Mouse (Mus musculus) liver, adult 2 months (tissue): ENCODE measurements around the gene Srgap3. TPM values are rescaled to one million over a fixed set of nuclear protein-coding genes. Genes with fewer than 3 reads are reported as not detected.

Source experiments
- DNase-seq: peaks from one replicate; pipeline ENCODE4 v3.0.0-alpha.2; 2011; ENCODE audit warnings: low read depth, low spot score; ENCODE audit errors: extremely low read depth
- H3K27ac ChIP-seq: fragments of 200-500 bp; replicated peaks from 2 replicates; pipeline ENCODE4 v1.5.1; 2012; ENCODE audit warnings: low read depth, mild to moderate bottlenecking, control low read depth, inconsistent platforms, low read length; ENCODE audit not compliant: insufficient read depth
- H3K27me3 ChIP-seq: fragments of 200-500 bp; 2 replicates; pipeline ENCODE4 v1.6.1; 2012; ENCODE audit warnings: mild to moderate bottlenecking, moderate library complexity, low read length, inconsistent platforms; ENCODE audit not compliant: control insufficient read depth, insufficient read depth
- H3K36me3 ChIP-seq: fragments of 200-500 bp; 2 replicates; pipeline ENCODE4 v1.6.1; 2012; ENCODE audit warnings: low read length, inconsistent platforms; ENCODE audit not compliant: control insufficient read depth, insufficient read depth
- H3K4me1 ChIP-seq: fragments of 200-500 bp; 2 replicates; pipeline ENCODE4 v1.6.1; 2011; ENCODE audit warnings: low read length; ENCODE audit not compliant: control insufficient read depth, insufficient read depth
- H3K4me3 ChIP-seq: fragments of 200-500 bp; 2 replicates; pipeline ENCODE4 v1.5.1; 2011; ENCODE audit warnings: low read depth, mild to moderate bottlenecking, control low read depth, low read length, moderate library complexity; ENCODE audit not compliant: insufficient read depth
- H3K79me2 ChIP-seq: fragments of 200-500 bp; 2 replicates; pipeline ENCODE4 v1.6.1; 2012; ENCODE audit warnings: inconsistent platforms, mild to moderate bottlenecking, low read length, moderate library complexity; ENCODE audit not compliant: control insufficient read depth, insufficient read depth
- H3K9ac ChIP-seq: fragments of 200-500 bp; 2 replicates; pipeline ENCODE4 v1.6.1; 2012; ENCODE audit warnings: low read depth, mild to moderate bottlenecking, control low read depth, inconsistent platforms, low read length
- CTCF ChIP-seq: fragments of 200-500 bp; IDR thresholded peaks from 2 replicates; pipeline ENCODE4 v1.5.1; 2011; ENCODE audit warnings: low read depth, low read length, control low read depth
- POLR2A ChIP-seq: fragments of 200-500 bp; IDR thresholded peaks from 2 replicates; pipeline ENCODE4 v1.6.1; 2011; ENCODE audit warnings: low read length, control low read depth; ENCODE audit not compliant: insufficient read depth; ENCODE audit errors: extremely low read depth
- WGBS: fragments of 180-500 bp; shearing (Covaris S2); methylation state at CpG from one replicate; pipeline ENCODE4 v1.1.7; 2018; 5-methylcytosine and 5-hydroxymethylcytosine counted together
- polyA plus RNA-seq: library from polyadenylated mRNA; depleted of rRNA; stranded (reverse); fragments of >200 nt; gene quantifications from 2 replicates; pipeline ENCODE4 v1.2.3, GENCODE M21; 2012
- total RNA-seq: library from RNA; depleted of rRNA; stranded (reverse); fragments of >200 nt; gene quantifications from 2 replicates; pipeline ENCODE4 v1.2.3, GENCODE M21; 2014

Gene Srgap3
- total and polyA plus RNA-seq, 2 experiments: 0.69 to 0.83 TPM

DNA sequence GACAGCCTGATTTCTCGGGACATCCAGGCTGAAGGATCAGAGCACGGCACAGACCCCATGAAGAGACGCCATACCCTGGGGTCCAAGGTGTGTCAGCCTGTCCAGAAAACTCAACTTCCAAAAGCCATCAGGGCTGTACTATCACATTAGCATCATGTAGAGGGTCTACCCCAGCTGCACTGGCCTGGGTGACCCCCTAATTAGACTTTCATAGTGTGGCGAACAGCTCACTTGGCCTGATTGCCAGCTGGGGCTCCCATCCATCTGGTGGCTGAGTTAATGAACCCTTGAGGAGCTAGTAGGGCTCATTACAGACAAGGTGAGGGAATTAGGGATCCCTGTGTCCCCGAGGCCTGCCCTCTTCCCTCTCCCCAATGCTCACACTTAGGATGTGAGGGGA, 118.6 kb downstream of the Srgap3 start:
- no peaks in the 10 kb centered on the region for H3K36me3 ChIP-seq
- TF ChIP-seq POLR2A (no peak), CTCF (no peak)
- no peak for DNase-seq
- no peak overlapping the region for H3K27ac ChIP-seq
- no peaks in the 10 kb centered on the region for H3K4me1 ChIP-seq
- no peaks in the 10 kb centered on the region for H3K79me2 ChIP-seq
- H3K27me3 ChIP-seq: no peaks in the 10 kb centered on the region
- H3K4me3 ChIP-seq: no peak overlapping the region
- H3K9ac ChIP-seq: no peak overlapping the region
- WGBS: 82% methylated on average over 5 of the region's 5 CpGs

DNA sequence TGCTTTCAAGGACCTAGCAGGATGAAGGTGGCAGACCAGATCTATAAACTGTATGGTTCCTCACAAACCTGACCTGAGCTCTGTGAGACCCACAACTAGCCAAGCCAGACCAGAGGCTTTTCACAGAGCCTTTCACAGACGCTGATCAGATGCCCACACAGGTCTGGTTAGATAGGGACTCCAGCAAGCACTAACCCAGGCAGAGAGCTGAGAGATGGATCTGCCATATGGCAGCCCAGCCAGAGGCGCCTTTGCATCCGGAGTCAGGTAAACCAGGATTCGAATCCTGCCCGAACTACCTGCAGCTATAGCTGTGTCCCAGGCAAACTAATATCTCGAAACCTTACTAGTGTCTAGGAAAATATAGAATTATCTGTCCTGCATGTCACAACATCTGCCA, 121.4 kb downstream of the Srgap3 start:
- H3K79me2 ChIP-seq: no peaks in the 10 kb centered on the region
- TF ChIP-seq CTCF: no peak
- no peak for TF ChIP-seq POLR2A
- H3K27me3 ChIP-seq: no peaks in the 10 kb centered on the region
- H3K36me3 ChIP-seq: no peaks in the 10 kb centered on the region
- H3K4me1 ChIP-seq: no peaks in the 10 kb centered on the region
- H3K27ac ChIP-seq: no peak overlapping the region
- DNase-seq: no peak
- no peak overlapping the region for H3K9ac ChIP-seq
- no peak overlapping the region for H3K4me3 ChIP-seq
- 90% methylated on average over 6 of the region's 6 CpGs for WGBS

DNA sequence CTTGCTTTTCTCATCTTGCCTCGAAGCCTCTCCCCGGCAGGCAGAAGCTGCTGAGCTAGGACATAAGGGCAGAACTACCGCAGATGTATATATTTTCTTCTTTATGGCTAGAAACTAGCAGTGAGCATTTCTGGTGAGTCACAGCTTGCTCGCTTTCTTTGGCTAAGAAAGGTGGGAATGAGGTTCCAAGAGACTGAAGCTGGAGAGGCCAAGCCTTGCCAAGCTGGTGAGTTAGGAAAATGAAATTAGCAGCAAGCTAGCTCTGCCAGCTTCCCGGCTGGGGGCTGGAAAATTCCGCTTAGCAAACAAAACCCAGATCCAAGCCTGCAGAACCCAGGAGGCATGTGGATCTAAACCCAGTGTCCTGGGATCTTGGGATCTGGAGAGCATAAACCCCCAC, 124.0 kb downstream of the Srgap3 start:
- no peak overlapping the region for H3K27ac ChIP-seq
- no peak overlapping the region for H3K9ac ChIP-seq
- DNase-seq: no peak
- no peaks in the 10 kb centered on the region for H3K79me2 ChIP-seq
- H3K4me1 ChIP-seq: no peaks in the 10 kb centered on the region
- H3K4me3 ChIP-seq: no peak overlapping the region
- WGBS: 92% methylated on average over 6 of the region's 6 CpGs
- no peaks in the 10 kb centered on the region for H3K27me3 ChIP-seq
- TF ChIP-seq CTCF: no peak
- no peak for TF ChIP-seq POLR2A
- H3K36me3 ChIP-seq: no peaks in the 10 kb centered on the region

DNA sequence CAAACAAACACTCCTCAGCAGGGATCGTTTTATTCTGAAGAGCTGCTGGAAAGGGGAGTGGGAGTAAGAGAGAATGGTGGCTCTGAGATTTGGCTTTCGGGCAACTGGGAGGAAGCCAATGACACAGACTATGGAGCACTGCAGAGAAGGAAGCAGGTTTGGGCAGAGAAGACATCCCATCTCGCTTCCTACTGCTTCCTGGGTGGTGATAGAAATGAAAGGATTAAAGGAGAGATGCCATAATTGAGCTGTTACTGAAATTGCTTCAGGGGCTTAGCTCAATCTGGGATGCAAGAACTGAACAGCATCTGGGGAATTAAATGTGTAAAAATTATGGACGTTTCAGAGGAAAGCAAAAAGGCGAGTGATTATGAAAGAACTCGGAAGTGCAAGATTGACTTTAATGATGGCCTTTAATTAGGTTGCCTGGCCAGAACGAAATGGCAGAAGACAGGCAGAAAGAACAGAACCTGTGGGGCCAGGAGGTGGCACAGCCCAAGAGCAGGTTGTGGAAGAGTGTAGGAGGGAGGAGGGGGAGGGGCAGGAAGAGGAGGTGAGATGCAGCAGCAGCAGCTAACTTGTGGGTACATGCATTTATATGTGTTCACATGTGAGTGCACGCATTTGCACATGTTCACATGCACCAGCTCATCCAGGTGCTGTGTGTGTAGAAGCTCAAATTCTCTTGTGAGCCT, 126.6 kb downstream of the Srgap3 start:
- H3K36me3 ChIP-seq: no peaks in the 10 kb centered on the region
- H3K4me3 ChIP-seq: no peak overlapping the region
- no peaks in the 10 kb centered on the region for H3K4me1 ChIP-seq
- no peak for DNase-seq
- no peak overlapping the region for H3K9ac ChIP-seq
- H3K27me3 ChIP-seq: no peaks in the 10 kb centered on the region
- no peak for TF ChIP-seq POLR2A
- TF ChIP-seq CTCF: no peak
- no peak overlapping the region for H3K27ac ChIP-seq
- H3K79me2 ChIP-seq: no peaks in the 10 kb centered on the region
- WGBS: 76% methylated on average over 8 of the region's 8 CpGs

DNA sequence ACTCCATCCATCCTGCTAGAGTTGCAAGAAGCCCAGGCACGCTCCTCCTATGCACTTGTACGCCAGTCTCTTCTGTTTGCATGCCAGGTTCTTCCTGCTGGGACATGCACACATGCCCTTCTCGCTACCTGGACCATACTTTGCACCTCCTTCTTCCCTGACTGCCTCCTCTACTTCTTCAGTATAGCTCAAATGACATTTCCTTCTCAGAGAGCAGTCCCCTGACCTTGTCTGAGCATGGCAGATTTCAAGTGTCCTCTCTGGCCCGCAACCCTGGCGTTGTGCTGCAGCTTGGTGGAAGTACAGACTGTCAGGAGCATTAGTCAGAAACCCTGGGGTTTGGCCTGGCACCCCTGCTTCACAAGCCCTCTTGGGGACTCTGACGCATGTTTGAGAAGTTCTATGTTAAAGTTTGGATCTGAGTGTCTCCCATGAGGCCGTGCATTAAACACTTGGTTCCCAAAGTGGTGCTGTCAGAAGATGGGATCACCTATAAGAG, 128.6 kb downstream of the Srgap3 start:
- Histone ChIP-seq H3K4me3 (no peak overlapping the region), H3K36me3 (no peaks in the 10 kb centered on the region), H3K27me3 (no peaks in the 10 kb centered on the region), H3K27ac (no peak overlapping the region), H3K9ac (no peak overlapping the region), H3K79me2 (no peaks in the 10 kb centered on the region), H3K4me1 (no peaks in the 10 kb centered on the region)
- DNase-seq: no peak
- TF ChIP-seq CTCF: no peak
- no peak for TF ChIP-seq POLR2A
- WGBS: 86% methylated on average over 7 of the region's 7 CpGs

DNA sequence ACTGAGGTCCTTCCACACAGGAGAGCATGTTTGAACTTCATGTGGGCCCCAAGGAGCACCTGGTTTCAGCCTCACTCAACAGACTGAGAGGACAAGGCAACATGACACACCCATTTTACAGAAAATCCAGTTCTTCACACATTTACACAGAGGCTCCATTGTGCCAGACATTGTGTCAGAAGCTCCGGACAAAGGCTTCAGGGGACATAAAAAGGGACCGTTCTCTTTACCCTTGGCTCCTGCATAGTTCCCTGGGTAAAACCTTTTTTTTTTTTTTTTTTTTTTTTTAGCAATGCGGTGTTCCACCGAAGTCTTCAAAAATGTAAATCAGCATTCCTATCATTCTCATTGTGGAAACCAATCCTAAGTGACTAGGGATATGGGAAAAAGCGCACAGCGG, 131.5 kb downstream of the Srgap3 start:
- Histone ChIP-seq H3K4me3 (no peak overlapping the region), H3K27ac (no peak overlapping the region), H3K9ac (no peak overlapping the region), H3K36me3 (no peaks in the 10 kb centered on the region), H3K4me1 (no peaks in the 10 kb centered on the region), H3K27me3 (no peaks in the 10 kb centered on the region), H3K79me2 (no peaks in the 10 kb centered on the region)
- 89% methylated on average over 6 of the region's 6 CpGs for WGBS
- no peak for DNase-seq
- TF ChIP-seq POLR2A (no peak), CTCF (no peak)
